Mouse (Mus musculus): ENCODE results near the gene Med11.

DNA sequence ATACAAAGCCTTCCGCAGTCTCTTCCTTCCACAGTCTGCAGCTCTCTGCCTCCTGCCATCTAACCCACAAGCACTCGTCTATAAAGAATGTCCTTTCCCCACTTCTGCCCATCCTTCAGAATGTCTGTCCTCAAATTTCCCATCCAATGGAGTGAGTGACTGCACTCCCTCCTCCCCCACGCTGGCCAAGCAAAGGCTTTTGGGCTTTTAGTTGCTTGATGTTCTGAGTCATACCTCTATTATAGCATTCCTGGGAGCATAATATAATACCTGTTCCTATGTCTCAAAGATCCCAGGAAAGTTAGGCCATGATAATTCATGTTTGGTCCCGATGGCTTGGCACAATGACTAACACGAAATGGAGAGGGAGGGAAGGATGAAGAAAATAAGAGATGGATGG, 20.1 kb upstream of the Med11 start:
- TF ChIP-seq CTCF (IDR thresholded peaks at IDR 0.05; ENCODE audit: low read depth) (no peak), EP300 (optimal IDR thresholded peaks at IDR 0.05) (no peak)

All from stomach, postnatal 0 days (tissue).